Comparison of ENCODE assay signal across 8 mouse cellular contexts in genomic region chr4:133009131-133009530, GRCm38 (mm10). TPM values are rescaled to one million over a fixed set of nuclear protein-coding genes. Genes with fewer than 3 reads are reported as not detected.
A peak's percentile ranks its signal among the peaks of the same experiment; 100 is the strongest.
DNase-seq lines count a peak whose midpoint lies in the region; ATAC-seq and TF ChIP-seq lines count a peak whose summit lies in the region.

No protein-coding gene starts in this region.

- H3K4me2 ChIP-seq in kidney, embryonic 14.5 days (replicated peaks; ENCODE audit: low read depth, low read length): no peak overlapping the region
- H3K4me2 ChIP-seq in limb, embryonic 11.5 days (ENCODE audit: low read depth, severe bottlenecking): no peak overlapping the region
- H3K4me2 ChIP-seq in stomach, postnatal 0 days (replicated peaks; ENCODE audit: low read depth): no peak overlapping the region

- H3K79me2 ChIP-seq in C2C12 (ENCODE audit: control insufficient read depth, insufficient read depth): peaks cover 29% of the 10 kb centered on the region

- no peak overlapping the region for H3K27ac ChIP-seq in kidney, embryonic 14.5 days (ENCODE audit: low read depth, low read length)
- H3K27ac ChIP-seq in limb, embryonic 11.5 days (replicated peaks; ENCODE audit: low read depth, low read length): no peak overlapping the region
- no peak overlapping the region for H3K27ac ChIP-seq in stomach, postnatal 0 days (replicated peaks)

- TF ChIP-seq EP300 in stomach, postnatal 0 days (optimal IDR thresholded peaks at IDR 0.05): no peak

- peaks cover 7% of the 10 kb centered on the region for H3K79me3 ChIP-seq in C2C12 (ENCODE audit: low read depth)

- H3K36me3 ChIP-seq in kidney, embryonic 14.5 days (ENCODE audit: control insufficient read depth, insufficient read depth, low read length): no peaks in the 10 kb centered on the region
- no peaks in the 10 kb centered on the region for H3K36me3 ChIP-seq in C2C12 (ENCODE audit: control insufficient read depth, insufficient read depth)
- H3K36me3 ChIP-seq in limb, embryonic 11.5 days (ENCODE audit: control insufficient read depth, insufficient read depth, low read length): no peaks in the 10 kb centered on the region
- no peaks in the 10 kb centered on the region for H3K36me3 ChIP-seq in stomach, postnatal 0 days (ENCODE audit: control insufficient read depth, insufficient read depth, low read length)

- peaks cover 26% of the 10 kb centered on the region for H3K4me1 ChIP-seq in kidney, embryonic 14.5 days (ENCODE audit: control insufficient read depth, insufficient read depth, low read length)
- peaks cover 29% of the 10 kb centered on the region for H3K4me1 ChIP-seq in limb, embryonic 11.5 days (ENCODE audit: control insufficient read depth, insufficient read depth, low read length)
- H3K4me1 ChIP-seq in stomach, postnatal 0 days (replicated peaks; ENCODE audit: control insufficient read depth, insufficient read depth): peaks cover 11% of the 10 kb centered on the region

- H3K27me3 ChIP-seq in kidney, embryonic 14.5 days (ENCODE audit: control insufficient read depth, insufficient read depth, low read length): no peaks in the 10 kb centered on the region
- no peaks in the 10 kb centered on the region for H3K27me3 ChIP-seq in C2C12 (ENCODE audit: control insufficient read depth, insufficient read depth, insufficient read length)
- H3K27me3 ChIP-seq in limb, embryonic 11.5 days (ENCODE audit: control insufficient read depth, insufficient read depth, low read length): no peaks in the 10 kb centered on the region
- H3K27me3 ChIP-seq in stomach, postnatal 0 days (ENCODE audit: control insufficient read depth, insufficient read depth, low read length): no peaks in the 10 kb centered on the region

- no peak overlapping the region for H3K4me3 ChIP-seq in kidney, embryonic 14.5 days (ENCODE audit: low read length)
- no peak overlapping the region for H3K4me3 ChIP-seq in C2C12 (ENCODE audit: insufficient read depth, poor library complexity, severe bottlenecking)
- no peak overlapping the region for H3K4me3 ChIP-seq in limb, embryonic 11.5 days (ENCODE audit: low read depth, low read length)
- no peak overlapping the region for H3K4me3 ChIP-seq in stomach, postnatal 0 days (ENCODE audit: low read depth, low read length)

- H3K9me3 ChIP-seq in kidney, embryonic 14.5 days (ENCODE audit: control insufficient read depth, low read length): no peaks in the 10 kb centered on the region
- H3K9me3 ChIP-seq in limb, embryonic 11.5 days (ENCODE audit: control insufficient read depth, low read length): no peaks in the 10 kb centered on the region
- no peaks in the 10 kb centered on the region for H3K9me3 ChIP-seq in stomach, postnatal 0 days (ENCODE audit: control insufficient read depth, low read length)

- no peak overlapping the region for H3K9ac ChIP-seq in kidney, embryonic 14.5 days (ENCODE audit: low read depth, low read length)
- no peak overlapping the region for H3K9ac ChIP-seq in limb, embryonic 11.5 days (ENCODE audit: low read length)
- no peak overlapping the region for H3K9ac ChIP-seq in stomach, postnatal 0 days (ENCODE audit: low read length)

- no peak for ATAC-seq in kidney, embryonic 14.5 days (ENCODE audit: low FRiP score, low TSS enrichment)
- ATAC-seq in limb, embryonic 11.5 days (ENCODE audit: insufficient number of reproducible peaks, low FRiP score, low TSS enrichment, low read depth): no peak
- ATAC-seq in stomach, postnatal 0 days (ENCODE audit: low FRiP score, low TSS enrichment): no peak

- TF ChIP-seq CTCF in C2C12 (IDR thresholded peaks at IDR 0.05; ENCODE audit: control insufficient read depth, insufficient read depth, insufficient read length): peak; percentile 40
- TF ChIP-seq CTCF in stomach, postnatal 0 days (IDR thresholded peaks at IDR 0.05; ENCODE audit: low read depth): peak; percentile 91

- peak; percentile 62 for DNase-seq in kidney, adult 9 months
- DNase-seq in ES-CJ7 (ENCODE audit: low read depth, low spot score): peak; percentile 61
- peak; percentile 78 to 84 for DNase-seq in cerebellum, postnatal 25 days
- DNase-seq in limb, embryonic 11.5 days (ENCODE audit: low spot score): peak; percentile 80
- DNase-seq in stomach, postnatal 0 days (ENCODE audit: low spot score): peak; percentile 49
- no peak for DNase-seq in frontal cortex, postnatal 25 days (ENCODE audit: low spot score in 2 of 2)

- no peak overlapping the region for H3ac ChIP-seq in C2C12 (ENCODE audit: control insufficient read depth, insufficient read length, low read depth)

- WGBS in kidney, embryonic 14.5 days: 3% methylated on average over 4 of the region's 4 CpGs
- WGBS in limb, embryonic 11.5 days: 0% methylated on average over 4 of the region's 4 CpGs
- WGBS in stomach, postnatal 0 days: 0% methylated on average over 4 of the region's 4 CpGs

TF ChIP-seq in C2C12, 6 proteins besides CTCF, POLR2A, EP300 and RAD21:
- TF ChIP-seq CEBPB (IDR thresholded peaks at IDR 0.05; ENCODE audit: low read depth): no peak
- TF ChIP-seq MAX (IDR thresholded peaks at IDR 0.05): no peak
- TF ChIP-seq MYOD1 (IDR thresholded peaks at IDR 0.05; ENCODE audit: control insufficient read depth, insufficient read length, low read depth): no peak
- no peak for TF ChIP-seq FOSL1 (IDR thresholded peaks at IDR 0.05; ENCODE audit: insufficient read depth, low read length, poor library complexity, severe bottlenecking)
- TF ChIP-seq USF1 (IDR thresholded peaks at IDR 0.05; ENCODE audit: low read depth): no peak
- TF ChIP-seq MYOG (IDR thresholded peaks at IDR 0.05; ENCODE audit: control insufficient read depth, extremely low read depth, insufficient read length): no peak

RNA-seq across cellular contexts. Expression of gene Ahdc1, which starts 1.9 kb away (rescaled TPM):
- 11.3 and 12.1 TPM in 2 replicates for polyA plus RNA-seq in kidney, embryonic 14.5 days (2014; fragmentation: Nextera tagmentation; extraction: Ambion mirVana)
- 27.9 TPM for polyA plus RNA-seq in C2C12 (2012; fragmentation: generic; extraction: Trizol)
- polyA plus RNA-seq in limb, embryonic 11.5 days (2014; fragmentation: Nextera tagmentation; extraction: Ambion mirVana): 10.2 and 10.5 TPM in 2 replicates
- 2.8 and 3.2 TPM in 2 replicates for polyA plus RNA-seq in stomach, postnatal 0 days (2015; fragmentation: Nextera tagmentation; extraction: Ambion mirVana)

RNA-seq across cellular contexts. Expression of gene Fgr, which starts 35.2 kb away (rescaled TPM):
- polyA plus RNA-seq in kidney, embryonic 14.5 days (2014; fragmentation: Nextera tagmentation; extraction: Ambion mirVana): 0.23 and 0.45 TPM in 2 replicates
- 0.01 TPM for polyA plus RNA-seq in C2C12 (2012; fragmentation: generic; extraction: Trizol)
- 0.17 and 0.35 TPM in 2 replicates for polyA plus RNA-seq in limb, embryonic 11.5 days (2014; fragmentation: Nextera tagmentation; extraction: Ambion mirVana)
- 0.15 and 0.18 TPM in 2 replicates for polyA plus RNA-seq in stomach, postnatal 0 days (2015; fragmentation: Nextera tagmentation; extraction: Ambion mirVana)

Comparison
In these comparisons a context has a peak if more than half of its experiments do, and no peak if none do; other contexts are left out.
1. DNase-seq: peak in kidney, adult 9 months (single experiment), ES-CJ7 (single experiment), cerebellum, postnatal 25 days (2 of 2), limb, embryonic 11.5 days (single experiment) and stomach, postnatal 0 days (single experiment); none in frontal cortex, postnatal 25 days (0 of 2).